Mouse (Mus musculus): ENCODE data around the gene Iapp. TPM values are rescaled to one million over a fixed set of nuclear protein-coding genes. Genes with fewer than 3 reads are reported as not detected.
"Not testable (repeated sequence)": the region's sequence is repeated elsewhere in the genome, so short reads cannot be mapped to it uniquely, and the experiment has no call there.

Gene Iapp
- polyA plus RNA-seq, 1 experiment from 2014 or later, result not detected

GRCm38 (mm10) chr6:142352099-142352498 lies 53.9 kb downstream of the Iapp start:
- not testable (repeated sequence) for H3K36me3 ChIP-seq (ENCODE audit: control insufficient read depth, insufficient read depth, low read length)
- WGBS, result 90% methylated on average over 3 of the region's 3 CpGs

More at GRCm38 (mm10) chr6:142352099-142352498, 53.9 kb downstream of the Iapp start:
- not testable (repeated sequence) for DNase-seq (ENCODE audit: low spot score); H3K27me3 ChIP-seq (ENCODE audit: control insufficient read depth, insufficient read depth, low read length); H3K4me1 ChIP-seq (replicated peaks; ENCODE audit: control insufficient read depth, insufficient read depth, low read length); H3K9me3 ChIP-seq (ENCODE audit: control insufficient read depth, low read length); ATAC-seq (replicated peaks; ENCODE audit: low FRiP score); H3K27ac ChIP-seq (ENCODE audit: low read depth, low read length); H3K4me2 ChIP-seq (ENCODE audit: low read depth, low read length, severe bottlenecking); H3K4me3 ChIP-seq (ENCODE audit: low read depth, low read length); H3K9ac ChIP-seq (ENCODE audit: low read length)

Other genes with a start within 250 kb of the Iapp start
- not detected in 2 replicates for gene Slco1a6, start 89.9 kb upstream of the Iapp start, polyA plus RNA-seq (2014; fragmentation: Nextera tagmentation; extraction: Ambion mirVana)
- 0.20 and 0.41 TPM in 2 replicates for gene Slco1a5, start 24.6 kb downstream of the Iapp start, polyA plus RNA-seq (2014; fragmentation: Nextera tagmentation; extraction: Ambion mirVana)
- gene Pyroxd1, start 47.2 kb downstream of the Iapp start, polyA plus RNA-seq (2014; fragmentation: Nextera tagmentation; extraction: Ambion mirVana), result 19.6 and 21.4 TPM in 2 replicates
- gene Recql, start 88.7 kb downstream of the Iapp start, polyA plus RNA-seq (2014; fragmentation: Nextera tagmentation; extraction: Ambion mirVana), result 44.7 and 48.3 TPM in 2 replicates
- gene Golt1b, start 88.8 kb downstream of the Iapp start, polyA plus RNA-seq (2014; fragmentation: Nextera tagmentation; extraction: Ambion mirVana), result 104 TPM in 2 replicates
- gene Spx, start 115.0 kb downstream of the Iapp start, polyA plus RNA-seq (2014; fragmentation: Nextera tagmentation; extraction: Ambion mirVana), result 0.87 and 1.3 TPM in 2 replicates
- gene Gys2, start 174.7 kb downstream of the Iapp start, polyA plus RNA-seq (2014; fragmentation: Nextera tagmentation; extraction: Ambion mirVana), result not detected in 2 replicates
- gene Ldhb, start 209.5 kb downstream of the Iapp start, polyA plus RNA-seq (2014; fragmentation: Nextera tagmentation; extraction: Ambion mirVana), result 420 and 433 TPM in 2 replicates